Mouse (Mus musculus): ENCODE data around the gene B3galt4. TPM values are rescaled to one million over a fixed set of nuclear protein-coding genes. Genes with fewer than 3 reads are reported as not detected.
A peak's percentile ranks its signal among the peaks of the same experiment; 100 is the strongest.

B3galt4 gene
- polyA plus RNA-seq, 1 experiment from 2014 or later = 7.0 TPM

- WGBS = 85% methylated on average over 15 of the region's 15 CpGs
- 0 out of 2 replicates have a peak overlapping the region, but pooled peaks have one; percentile 6 for H3K9ac ChIP-seq
- H3K36me3 ChIP-seq = peaks cover 62% of the 10 kb centered on the region
- no peak overlapping the region for H3K27ac ChIP-seq
- no peaks in the 10 kb centered on the region for H3K9me3 ChIP-seq
- H3K4me3 ChIP-seq = 0 out of 2 replicates have a peak overlapping the region, but pooled peaks have one; percentile 3
- no peaks in the 10 kb centered on the region for H3K27me3 ChIP-seq
- H3K4me2 ChIP-seq = no peak overlapping the region
- peaks cover 23% of the 10 kb centered on the region for H3K4me1 ChIP-seq
- no peak for ATAC-seq (ENCODE audit: insufficient number of reproducible peaks, insufficient read depth, low FRiP score, low TSS enrichment, low read depth)
Measured at GRCm38 (mm10) chr17:33936993-33937392, 14.3 kb downstream of the B3galt4 start.

- Histone ChIP-seq H3K36me3 (peaks cover 60% of the 10 kb centered on the region), H3K9me3 (no peaks in the 10 kb centered on the region), H3K4me1 (peaks cover 20% of the 10 kb centered on the region), H3K27ac (no peak overlapping the region), H3K4me2 (no peak overlapping the region), H3K9ac (no peak overlapping the region), H3K4me3 (no peak overlapping the region), H3K27me3 (no peaks in the 10 kb centered on the region)
- 84% methylated on average over 21 of the region's 21 CpGs for WGBS
- ATAC-seq (ENCODE audit: insufficient number of reproducible peaks, insufficient read depth, low FRiP score, low TSS enrichment, low read depth) = no peak
Measured at GRCm38 (mm10) chr17:33935422-33936055, 15.7 kb downstream of the B3galt4 start.

GRCm38 (mm10) chr17:33932970-33933369, 18.3 kb downstream of the B3galt4 start:
- Histone ChIP-seq H3K9ac (peak overlapping the region; percentile 27; the same call in 1 of the 2 replicates), H3K4me1 (peaks cover 15% of the 10 kb centered on the region), H3K36me3 (peaks cover 53% of the 10 kb centered on the region), H3K4me2 (no peak overlapping the region), H3K4me3 (no peak overlapping the region), H3K27ac (no peak overlapping the region), H3K27me3 (no peaks in the 10 kb centered on the region), H3K9me3 (no peaks in the 10 kb centered on the region)
- WGBS = 87% methylated on average over 15 of the region's 15 CpGs
- no peak for ATAC-seq (ENCODE audit: insufficient number of reproducible peaks, insufficient read depth, low FRiP score, low TSS enrichment, low read depth)

GRCm38 (mm10) chr17:33932448-33932847, 18.8 kb downstream of the B3galt4 start:
- 71% methylated on average over 14 of the region's 14 CpGs for WGBS
- no peaks in the 10 kb centered on the region for H3K9me3 ChIP-seq
- no peak overlapping the region for H3K4me3 ChIP-seq
- no peak overlapping the region for H3K27ac ChIP-seq
- peaks cover 54% of the 10 kb centered on the region for H3K36me3 ChIP-seq
- H3K4me1 ChIP-seq = peaks cover 18% of the 10 kb centered on the region
- H3K4me2 ChIP-seq = no peak overlapping the region
- no peaks in the 10 kb centered on the region for H3K27me3 ChIP-seq
- no peak for ATAC-seq (ENCODE audit: insufficient number of reproducible peaks, insufficient read depth, low FRiP score, low TSS enrichment, low read depth)
- H3K9ac ChIP-seq = peak overlapping the region; percentile 89

GRCm38 (mm10) chr17:33931947-33932346, 19.3 kb downstream of the B3galt4 start:
- no peak for ATAC-seq (ENCODE audit: insufficient number of reproducible peaks, insufficient read depth, low FRiP score, low TSS enrichment, low read depth)
- Histone ChIP-seq H3K9ac (peak overlapping the region; percentile 89), H3K9me3 (no peaks in the 10 kb centered on the region), H3K4me2 (peak overlapping the region; percentile 99), H3K27ac (no peak overlapping the region), H3K4me3 (no peak overlapping the region; the same call in 1 of the 2 replicates), H3K4me1 (peaks cover 18% of the 10 kb centered on the region), H3K27me3 (no peaks in the 10 kb centered on the region), H3K36me3 (peaks cover 54% of the 10 kb centered on the region)
- WGBS = 87% methylated on average over 11 of the region's 11 CpGs

- H3K4me2 ChIP-seq = peak overlapping the region; percentile 99
- peak overlapping the region; percentile 89 for H3K9ac ChIP-seq
- H3K27ac ChIP-seq = peak overlapping the region; percentile 95
- peak overlapping the region; percentile 92 for H3K4me3 ChIP-seq
- H3K9me3 ChIP-seq = no peaks in the 10 kb centered on the region
- H3K27me3 ChIP-seq = no peaks in the 10 kb centered on the region
- H3K4me1 ChIP-seq = peaks cover 18% of the 10 kb centered on the region
- peaks cover 52% of the 10 kb centered on the region for H3K36me3 ChIP-seq
- ATAC-seq (ENCODE audit: insufficient number of reproducible peaks, insufficient read depth, low FRiP score, low TSS enrichment, low read depth) = no peak
- WGBS = 33% methylated on average over 18 of the region's 18 CpGs
Measured at GRCm38 (mm10) chr17:33931159-33931866, 20.0 kb downstream of the B3galt4 start.

- H3K9ac ChIP-seq = peak overlapping the region; percentile 89
- no peaks in the 10 kb centered on the region for H3K27me3 ChIP-seq
- peaks cover 52% of the 10 kb centered on the region for H3K36me3 ChIP-seq
- 1% methylated on average over 45 of the region's 45 CpGs for whole genome bisulfite sequencing
- peak overlapping the region; percentile 95 for H3K27ac ChIP-seq
- peak overlapping the region; percentile 92 for H3K4me3 ChIP-seq
- no peak for ATAC-seq (ENCODE audit: insufficient number of reproducible peaks, insufficient read depth, low FRiP score, low TSS enrichment, low read depth)
- peaks cover 18% of the 10 kb centered on the region for H3K4me1 ChIP-seq
- H3K9me3 ChIP-seq = no peaks in the 10 kb centered on the region
- H3K4me2 ChIP-seq = peak overlapping the region; percentile 99
Measured at GRCm38 (mm10) chr17:33930280-33931158, 20.8 kb downstream of the B3galt4 start.

- Histone ChIP-seq H3K27ac (peak within 1 kb of the TSS; percentile 95), H3K9me3 (no peaks in the 10 kb centered on the region), H3K4me3 (peak within 1 kb of the TSS; percentile 92), H3K9ac (peak within 1 kb of the TSS; percentile 89), H3K27me3 (no peaks in the 10 kb centered on the region), H3K4me1 (peaks cover 18% of the 10 kb centered on the region), H3K36me3 (peaks cover 51% of the 10 kb centered on the region), H3K4me2 (peak within 1 kb of the TSS; percentile 99)
- peak; percentile 74 for ATAC-seq (ENCODE audit: insufficient number of reproducible peaks, insufficient read depth, low FRiP score, low TSS enrichment, low read depth)
- WGBS = under 1% methylated on average over 78 of the region's 80 CpGs
Measured at GRCm38 (mm10) chr17:33929371-33930279, 21.7 kb downstream of the B3galt4 start, which contains the start of gene Rgl2. Rgl2 (plus strand) TSS chr17:33929543.

GRCm38 (mm10) chr17:33928251-33928947, 22.9 kb downstream of the B3galt4 start:
- H3K27me3 ChIP-seq = no peaks in the 10 kb centered on the region
- WGBS = 60% methylated on average over 21 of the region's 21 CpGs
- H3K9me3 ChIP-seq = no peaks in the 10 kb centered on the region
- H3K4me1 ChIP-seq = peaks cover 18% of the 10 kb centered on the region
- H3K4me3 ChIP-seq = peak overlapping the region; percentile 92
- no peak overlapping the region for H3K27ac ChIP-seq
- no peak for ATAC-seq (ENCODE audit: insufficient number of reproducible peaks, insufficient read depth, low FRiP score, low TSS enrichment, low read depth)
- H3K9ac ChIP-seq = peak overlapping the region; percentile 89
- H3K36me3 ChIP-seq = peaks cover 40% of the 10 kb centered on the region
- H3K4me2 ChIP-seq = peak overlapping the region; percentile 99

- 76% methylated on average over 17 of the region's 17 CpGs for WGBS
- H3K36me3 ChIP-seq = peaks cover 28% of the 10 kb centered on the region
- no peak overlapping the region for H3K4me2 ChIP-seq
- no peak overlapping the region for H3K27ac ChIP-seq
- no peak overlapping the region for H3K9ac ChIP-seq
- no peak overlapping the region for H3K4me3 ChIP-seq
- H3K27me3 ChIP-seq = no peaks in the 10 kb centered on the region
- H3K9me3 ChIP-seq = no peaks in the 10 kb centered on the region
- ATAC-seq (ENCODE audit: insufficient number of reproducible peaks, insufficient read depth, low FRiP score, low TSS enrichment, low read depth) = no peak
- peaks cover 16% of the 10 kb centered on the region for H3K4me1 ChIP-seq
Measured at GRCm38 (mm10) chr17:33926207-33926932, 24.9 kb downstream of the B3galt4 start.

All from embryonic facial prominence, embryonic 13.5 days (tissue).